Mouse (Mus musculus) lung, embryonic 16.5 days (tissue): Measurements from ENCODE around the gene Tmem116. TPM values are rescaled to one million over a fixed set of nuclear protein-coding genes. Genes with fewer than 3 reads are reported as not detected.

Experiments
- ATAC-seq: fragments of 200-750 bp; cut with Nextera tagmentation; 2 replicates; pipeline ENCODE4 v1.8.0; 2017; ENCODE audit warnings: low read depth, mild to moderate bottlenecking, moderate library complexity
- H3K27ac ChIP-seq: fragments of 300-500 bp; sonication (generic); 2 replicates; pipeline ENCODE4 v1.5.1; 2014; ENCODE audit warnings: mild to moderate bottlenecking, control low read depth, low read length
- H3K27me3 ChIP-seq: fragments of 300-500 bp; sonication (generic); 2 replicates; pipeline ENCODE4 v1.6.1; 2014; ENCODE audit warnings: low read depth, low read length, mixed read lengths; ENCODE audit not compliant: control insufficient read depth, insufficient read depth
- H3K36me3 ChIP-seq: fragments of 300-500 bp; sonication (generic); 2 replicates; pipeline ENCODE4 v1.6.1; 2014; ENCODE audit warnings: low read length; ENCODE audit not compliant: control insufficient read depth, insufficient read depth
- H3K4me1 ChIP-seq: fragments of 300-500 bp; sonication (generic); replicated peaks from 2 replicates; pipeline ENCODE4 v1.6.1; 2014; ENCODE audit warnings: low read length, mixed read lengths; ENCODE audit not compliant: control insufficient read depth, insufficient read depth
- H3K4me2 ChIP-seq: fragments of 300-500 bp; sonication (generic); 2 replicates; pipeline ENCODE4 v1.6.1; 2014; ENCODE audit warnings: low read depth, low read length, control low read depth
- H3K4me3 ChIP-seq: fragments of 300-500 bp; sonication (generic); 2 replicates; pipeline ENCODE4 v1.5.1; 2014; ENCODE audit warnings: mild to moderate bottlenecking, low read length, control low read depth
- H3K9ac ChIP-seq: fragments of 300-500 bp; sonication (generic); 2 replicates; pipeline ENCODE4 v1.6.1; 2014; ENCODE audit warnings: low read length, control low read depth
- H3K9me3 ChIP-seq: fragments of 300-500 bp; sonication (generic); 2 replicates; pipeline ENCODE4 v1.6.1; 2016; ENCODE audit warnings: low read length; ENCODE audit not compliant: control insufficient read depth
- WGBS: fragments of 180-500 bp; shearing (Covaris S2); extraction: QIAGEN DNeasy Blood & Tissue Kit; methylation state at CpG from one replicate; pipeline ENCODE4 v1.1.7; 2014; 5-methylcytosine and 5-hydroxymethylcytosine counted together
- polyA plus RNA-seq: library from polyadenylated mRNA; unstranded; fragments of >200 nt; fragmentation: Nextera tagmentation; extraction: Ambion mirVana; gene quantifications from 2 replicates; pipeline ENCODE4 v1.2.1, GENCODE M21; 2015

Gene Tmem116
- 3.0 and 4.5 TPM in 2 replicates for polyA plus RNA-seq

- under 1% methylated on average over 17 of the region's 17 CpGs for WGBS
- H3K27ac ChIP-seq, result peak within 1 kb of the TSS; percentile 98
Observed at GRCm38 (mm10) chr5:121451644-121452025, at the start of gene Tmem116. Gene Tmem116 (plus strand): TSS chr5:121451893.

GRCm38 (mm10) chr5:121407856-121408255, 43.8 kb upstream of the Tmem116 start:
- Histone ChIP-seq H3K9me3 (no peaks in the 10 kb centered on the region), H3K27me3 (no peaks in the 10 kb centered on the region), H3K4me1 (no peaks in the 10 kb centered on the region), H3K36me3 (peaks cover 8% of the 10 kb centered on the region; the same call in 1 of the 2 replicates), H3K27ac (no peak overlapping the region), H3K4me3 (no peak overlapping the region), H3K4me2 (no peak overlapping the region), H3K9ac (no peak overlapping the region)
- 77% methylated on average over 8 of the region's 8 CpGs for WGBS
- no peak for ATAC-seq

More at GRCm38 (mm10) chr5:121451644-121452025, at the start of gene Tmem116:
- Histone ChIP-seq H3K4me3 (peak within 1 kb of the TSS; percentile 96), H3K27me3 (no peaks in the 10 kb centered on the region), H3K4me1 (peaks cover 23% of the 10 kb centered on the region), H3K4me2 (peak within 1 kb of the TSS; percentile 92), H3K9me3 (no peaks in the 10 kb centered on the region), H3K9ac (peak within 1 kb of the TSS; percentile 98), H3K36me3 (peaks cover 11% of the 10 kb centered on the region)
- peak; percentile 20; the same call in 1 of the 2 replicates for ATAC-seq

DNA sequence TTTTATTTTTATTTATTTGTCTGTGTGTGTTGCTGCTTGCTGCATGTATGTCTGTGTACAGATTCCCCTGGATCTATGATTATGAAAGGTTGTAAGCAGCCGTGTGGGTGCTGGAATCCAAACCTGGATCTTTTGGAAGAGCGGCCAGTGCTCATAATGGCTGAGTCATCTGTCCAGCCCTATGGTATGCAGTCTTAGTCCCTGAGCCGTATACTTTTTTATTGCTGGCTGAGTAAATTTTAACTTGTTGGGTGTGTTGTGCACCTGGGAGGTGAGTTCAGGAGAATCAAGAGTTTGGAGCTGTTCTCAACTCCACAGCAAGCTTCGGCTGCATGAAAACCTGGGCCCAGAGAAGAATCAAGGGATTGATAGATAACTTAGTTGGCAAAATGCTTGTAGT, 40.7 kb upstream of the Tmem116 start:
- 86% methylated on average over 4 of the region's 4 CpGs for WGBS
- peaks cover 25% of the 10 kb centered on the region for H3K36me3 ChIP-seq
- ATAC-seq, result no peak

GRCm38 (mm10) chr5:121420721-121421120, 31.0 kb upstream of the Tmem116 start:
- Histone ChIP-seq H3K27ac (no peak overlapping the region), H3K27me3 (no peaks in the 10 kb centered on the region), H3K36me3 (peaks cover 56% of the 10 kb centered on the region), H3K9ac (no peak overlapping the region), H3K4me3 (no peak overlapping the region), H3K4me1 (no peaks in the 10 kb centered on the region), H3K9me3 (no peaks in the 10 kb centered on the region), H3K4me2 (no peak overlapping the region)
- 90% methylated on average over 9 of the region's 9 CpGs for WGBS
- ATAC-seq, result no peak

More for the DNA sequence above, 40.7 kb upstream of the Tmem116 start:
- Histone ChIP-seq H3K27me3 (no peaks in the 10 kb centered on the region), H3K27ac (no peak overlapping the region), H3K9ac (no peak overlapping the region), H3K9me3 (no peaks in the 10 kb centered on the region), H3K4me3 (no peak overlapping the region), H3K4me1 (no peaks in the 10 kb centered on the region), H3K4me2 (no peak overlapping the region)

DNA sequence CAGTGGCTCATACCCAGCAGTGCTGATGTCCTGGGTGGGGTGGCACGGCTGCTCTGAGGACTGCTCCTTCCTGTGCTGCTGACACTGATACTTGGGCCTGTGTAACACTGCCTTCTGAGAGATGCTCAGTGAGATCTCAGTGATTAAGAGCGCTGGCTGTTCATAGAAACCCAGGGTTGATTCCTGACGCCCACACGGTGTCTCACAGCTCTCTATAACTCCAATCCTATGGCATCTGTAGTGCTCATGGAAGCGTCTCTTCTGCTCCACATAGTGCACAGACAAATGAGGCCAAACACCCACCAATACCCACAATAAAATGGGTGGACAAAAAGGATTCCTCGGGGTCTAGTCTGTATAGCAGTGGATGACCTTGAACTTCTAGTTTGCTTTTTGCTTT, 28.9 kb upstream of the Tmem116 start:
- no peaks in the 10 kb centered on the region for H3K4me1 ChIP-seq
- H3K27ac ChIP-seq, result no peak overlapping the region
- H3K4me3 ChIP-seq, result no peak overlapping the region
- no peak overlapping the region for H3K4me2 ChIP-seq
- no peaks in the 10 kb centered on the region for H3K9me3 ChIP-seq
- H3K36me3 ChIP-seq, result peaks cover 57% of the 10 kb centered on the region
- H3K9ac ChIP-seq, result no peak overlapping the region
- WGBS, result 92% methylated on average over 6 of the region's 6 CpGs
- H3K27me3 ChIP-seq, result no peaks in the 10 kb centered on the region
- no peak for ATAC-seq

DNA sequence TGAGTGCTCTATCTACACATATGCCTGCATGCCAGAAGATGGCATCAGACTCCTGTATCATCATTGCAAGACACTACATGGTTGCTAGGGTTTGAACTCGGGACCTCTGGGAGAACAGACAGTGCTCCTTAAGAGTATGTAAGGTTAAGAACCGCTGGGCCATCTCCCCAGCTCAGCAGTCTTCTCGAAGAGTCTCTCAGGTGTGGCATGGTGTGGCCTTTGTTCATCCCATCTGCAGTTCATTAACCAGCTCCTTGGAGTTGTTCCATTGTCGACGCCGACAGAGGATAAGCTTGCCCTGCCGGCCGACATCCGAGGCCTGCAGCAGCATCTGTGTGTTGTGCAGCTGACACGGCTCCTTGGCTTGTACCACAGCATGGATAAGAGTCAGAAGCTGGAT, 28.4 kb upstream of the Tmem116 start:
- H3K27me3 ChIP-seq, result no peaks in the 10 kb centered on the region
- H3K9ac ChIP-seq, result no peak overlapping the region
- ATAC-seq, result no peak
- no peaks in the 10 kb centered on the region for H3K9me3 ChIP-seq
- H3K4me1 ChIP-seq, result no peaks in the 10 kb centered on the region
- H3K36me3 ChIP-seq, result peaks cover 56% of the 10 kb centered on the region
- no peak overlapping the region for H3K27ac ChIP-seq
- 91% methylated on average over 10 of the region's 10 CpGs for WGBS
- no peak overlapping the region for H3K4me2 ChIP-seq
- no peak overlapping the region for H3K4me3 ChIP-seq

DNA sequence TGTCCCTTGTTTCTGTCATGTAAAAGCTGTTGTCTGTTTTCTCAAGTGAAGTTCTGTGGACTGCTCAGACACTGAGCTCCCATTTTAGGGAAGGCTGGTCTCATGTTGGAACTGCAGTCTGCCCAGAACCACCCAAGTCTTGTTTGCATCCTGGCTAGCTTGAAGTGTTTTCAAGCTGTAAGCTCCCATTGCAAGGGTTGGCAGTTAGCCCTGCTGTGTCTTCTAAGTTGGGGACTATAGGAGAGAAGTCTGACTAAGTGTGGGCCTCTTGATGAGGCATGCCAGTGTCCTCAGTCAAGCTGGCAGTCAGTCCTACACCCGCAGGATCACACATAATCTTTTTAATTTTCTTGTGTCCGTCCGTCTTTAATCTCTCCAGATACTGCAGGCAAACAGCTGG, 22.7 kb upstream of the Tmem116 start:
- H3K27me3 ChIP-seq, result no peaks in the 10 kb centered on the region
- peaks cover 73% of the 10 kb centered on the region for H3K36me3 ChIP-seq
- ATAC-seq, result no peak
- 91% methylated on average over 3 of the region's 3 CpGs for WGBS
- H3K9me3 ChIP-seq, result no peaks in the 10 kb centered on the region
- no peaks in the 10 kb centered on the region for H3K4me1 ChIP-seq
- no peak overlapping the region for H3K27ac ChIP-seq
- no peak overlapping the region for H3K9ac ChIP-seq
- no peak overlapping the region for H3K4me2 ChIP-seq
- H3K4me3 ChIP-seq, result no peak overlapping the region

- H3K27ac ChIP-seq, result no peak overlapping the region
- peak; percentile 43; the same call in 1 of the 2 replicates for ATAC-seq
- H3K27me3 ChIP-seq, result no peaks in the 10 kb centered on the region
- no peak overlapping the region for H3K4me2 ChIP-seq
- no peaks in the 10 kb centered on the region for H3K9me3 ChIP-seq
- 83% methylated on average over 5 of the region's 5 CpGs for WGBS
- H3K36me3 ChIP-seq, result peaks cover 46% of the 10 kb centered on the region
- H3K4me1 ChIP-seq, result no peaks in the 10 kb centered on the region
- no peak overlapping the region for H3K9ac ChIP-seq
- no peak overlapping the region for H3K4me3 ChIP-seq
Observed at GRCm38 (mm10) chr5:121438131-121438530, 13.6 kb upstream of the Tmem116 start.

DNA sequence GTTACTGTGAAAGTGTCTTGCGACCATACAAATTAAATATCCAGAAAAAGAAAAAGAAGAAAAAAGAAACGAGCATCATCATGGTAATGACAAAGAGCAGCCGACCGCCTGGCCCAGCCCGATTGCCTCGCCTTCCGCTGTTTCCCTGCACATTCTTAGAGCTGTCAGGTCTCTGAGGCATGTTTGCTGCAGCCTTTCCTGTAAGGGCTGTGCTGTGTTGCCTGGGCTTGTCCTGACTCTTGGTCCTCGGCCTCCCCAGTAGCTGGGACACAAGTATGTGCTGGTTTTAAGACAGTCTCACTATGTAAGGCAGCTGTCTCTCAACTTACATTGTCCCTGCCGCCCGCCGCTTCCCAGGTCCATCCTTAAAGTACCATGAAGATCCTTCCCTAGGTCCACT, 12.9 kb upstream of the Tmem116 start:
- H3K4me2 ChIP-seq, result no peak overlapping the region
- H3K4me1 ChIP-seq, result no peaks in the 10 kb centered on the region
- no peak overlapping the region for H3K9ac ChIP-seq
- peaks cover 45% of the 10 kb centered on the region for H3K36me3 ChIP-seq
- H3K27me3 ChIP-seq, result no peaks in the 10 kb centered on the region
- 95% methylated on average over 11 of the region's 11 CpGs for WGBS
- H3K4me3 ChIP-seq, result no peak overlapping the region
- H3K27ac ChIP-seq, result no peak overlapping the region
- no peaks in the 10 kb centered on the region for H3K9me3 ChIP-seq
- ATAC-seq, result no peak

DNA sequence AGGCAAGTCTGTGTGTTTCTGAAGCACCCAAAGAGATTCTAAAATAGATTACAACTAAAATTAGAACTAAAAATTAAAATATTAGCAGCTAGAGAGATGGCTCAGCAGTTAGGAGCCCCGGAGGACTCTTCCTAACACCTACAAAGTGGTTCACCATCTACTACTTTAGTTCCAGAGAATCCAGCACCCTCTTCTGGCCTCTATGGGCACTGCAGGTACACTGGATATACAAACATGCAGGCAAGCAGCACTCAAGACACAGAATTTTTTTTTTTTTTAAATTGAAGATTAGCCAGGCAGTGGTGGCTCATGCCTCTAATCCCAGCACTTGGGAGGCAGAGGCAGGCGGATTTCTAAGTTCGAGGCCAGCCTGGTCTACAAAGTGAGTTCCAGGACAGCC, 8.1 kb upstream of the Tmem116 start:
- no peak overlapping the region for H3K4me3 ChIP-seq
- peaks cover 36% of the 10 kb centered on the region for H3K36me3 ChIP-seq
- H3K4me1 ChIP-seq, result no peaks in the 10 kb centered on the region
- H3K9ac ChIP-seq, result no peak overlapping the region
- no peak overlapping the region for H3K4me2 ChIP-seq
- H3K27me3 ChIP-seq, result no peaks in the 10 kb centered on the region
- no peak for ATAC-seq
- 91% methylated on average over 3 of the region's 3 CpGs for WGBS
- no peak overlapping the region for H3K27ac ChIP-seq
- no peaks in the 10 kb centered on the region for H3K9me3 ChIP-seq
